28 mouse cellular contexts compared by ENCODE assay signal in the genomic region with DNA sequence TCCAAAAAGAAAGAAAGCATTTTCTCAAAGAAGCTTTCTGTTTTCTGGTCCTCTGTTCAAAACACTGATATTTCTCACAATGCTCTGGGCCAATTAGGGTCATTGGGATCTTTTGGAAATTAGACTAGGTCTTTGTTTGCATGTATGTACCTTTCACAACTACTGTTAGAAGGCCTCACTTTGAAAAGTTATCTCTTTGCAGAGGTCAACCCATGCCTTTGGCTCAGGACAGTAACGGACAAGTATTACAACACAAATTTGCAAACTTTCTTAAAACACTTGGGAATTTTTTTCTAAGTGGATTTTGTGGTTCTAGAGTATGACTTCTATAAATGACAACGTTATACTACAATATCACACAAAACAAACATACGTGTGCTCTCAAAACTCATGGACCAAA.
"Had no signal": no experiment of that assay in that cellular context is flagged by ENCODE, and none has a peak within 500 bp of the region (broad histone marks: within the 10 kb centered on the region; RNA-seq: fewer than 3 reads in every experiment).

No protein-coding gene starts in this region.

- H3K9me3 ChIP-seq: embryonic facial prominence, embryonic 10.5 days; embryonic facial prominence, embryonic 12.5 days; embryonic facial prominence, embryonic 13.5 days; embryonic facial prominence, embryonic 15.5 days; forebrain, embryonic 10.5 days; forebrain, embryonic 12.5 days; forebrain, embryonic 13.5 days; forebrain, embryonic 15.5 days had no signal

- ATAC-seq: forebrain, embryonic 13.5 days; forebrain, embryonic 14.5 days; forebrain, embryonic 15.5 days; forebrain, embryonic 16.5 days; forebrain, postnatal 0 days had no signal

- H3K4me2 ChIP-seq: embryonic facial prominence, embryonic 12.5 days; embryonic facial prominence, embryonic 13.5 days; embryonic facial prominence, embryonic 15.5 days; forebrain, embryonic 12.5 days; forebrain, embryonic 13.5 days; forebrain, embryonic 15.5 days had no signal

- H3K36me3 ChIP-seq: embryonic facial prominence, embryonic 10.5 days; embryonic facial prominence, embryonic 12.5 days; embryonic facial prominence, embryonic 13.5 days; embryonic facial prominence, embryonic 15.5 days; forebrain, embryonic 10.5 days; forebrain, embryonic 12.5 days; forebrain, embryonic 15.5 days had no signal

- H3K9ac ChIP-seq: embryonic facial prominence, embryonic 12.5 days; embryonic facial prominence, embryonic 13.5 days; embryonic facial prominence, embryonic 15.5 days; forebrain, embryonic 12.5 days; forebrain, embryonic 13.5 days; forebrain, embryonic 15.5 days; forebrain, postnatal 0 days had no signal

- H3K27me3 ChIP-seq: embryonic facial prominence, embryonic 12.5 days; embryonic facial prominence, embryonic 13.5 days; embryonic facial prominence, embryonic 15.5 days; forebrain, embryonic 12.5 days; forebrain, embryonic 13.5 days; forebrain, embryonic 15.5 days had no signal

- DNase-seq: cerebellum, adult 8-10 months; cerebellum, adult 9-10 months; cerebellum, adult 9-11 months; cerebellum, postnatal 10 days; cerebellum, postnatal 14 days; cerebellum, postnatal 25 days; cerebellum, postnatal 36 days; embryo, embryonic 11 days; forebrain, postnatal 0 days; gastrocnemius, adult 2 months; gastrocnemius, postnatal 10 days; gastrocnemius, postnatal 14 days; gastrocnemius, postnatal 25 days; gastrocnemius, postnatal 36 days; heart, adult 11 months; heart, adult 18-20 months; heart, adult 2 months had no signal

- H3K4me3 ChIP-seq: embryonic facial prominence, embryonic 10.5 days; embryonic facial prominence, embryonic 12.5 days; embryonic facial prominence, embryonic 13.5 days; embryonic facial prominence, embryonic 15.5 days; erythroblast, embryonic 14.5 days; forebrain, embryonic 10.5 days; forebrain, embryonic 12.5 days; forebrain, embryonic 13.5 days; forebrain, embryonic 15.5 days; gastrocnemius, adult 2 months; heart, adult 2 months had no signal

- H3K27ac ChIP-seq: embryonic facial prominence, embryonic 10.5 days; embryonic facial prominence, embryonic 12.5 days; embryonic facial prominence, embryonic 13.5 days; embryonic facial prominence, embryonic 15.5 days; forebrain, embryonic 10.5 days; forebrain, embryonic 12.5 days; forebrain, embryonic 13.5 days; forebrain, embryonic 15.5 days; gastrocnemius, adult 2 months; heart, adult 2 months had no signal
